Mouse (Mus musculus) E14TG2a.4 (cell line): ENCODE measurements around the gene Cbx7.
"Not testable (repeated sequence)": the region's sequence is repeated elsewhere in the genome, so short reads cannot be mapped to it uniquely, and the experiment has no call there.

Experiments used
- CTCF ChIP-seq: conservative IDR thresholded peaks from 2 replicates; pipeline ENCODE4 v1.5.1; 2014; ENCODE audit warnings: low read length
- POU5F1 ChIP-seq: IDR thresholded peaks from 2 replicates; pipeline ENCODE4 v1.6.1; 2014; ENCODE audit warnings: low read length, borderline replicate concordance

GRCm38 (mm10) chr15:79895221-79896079 lies 75.5 kb downstream of the Cbx7 start:
- TF ChIP-seq POU5F1, CTCF: not testable (repeated sequence)
